Mouse (Mus musculus) testis, adult 2 months (tissue): Measurements from ENCODE around the gene Specc1.

Experiments
- CTCF ChIP-seq: fragments of 200-500 bp; IDR thresholded peaks from 2 replicates; pipeline ENCODE4 v1.5.1; 2012; ENCODE audit warnings: low read depth, mild to moderate bottlenecking, inconsistent platforms, low read length, moderate library complexity; ENCODE audit not compliant: control insufficient read depth, insufficient read depth, insufficient replicate concordance
- POLR2A ChIP-seq: fragments of 200-500 bp; IDR thresholded peaks from 2 replicates; pipeline ENCODE4 v1.6.1; 2012; ENCODE audit warnings: low read depth, mild to moderate bottlenecking, inconsistent platforms, low read length, moderate library complexity; ENCODE audit not compliant: control insufficient read depth

DNA sequence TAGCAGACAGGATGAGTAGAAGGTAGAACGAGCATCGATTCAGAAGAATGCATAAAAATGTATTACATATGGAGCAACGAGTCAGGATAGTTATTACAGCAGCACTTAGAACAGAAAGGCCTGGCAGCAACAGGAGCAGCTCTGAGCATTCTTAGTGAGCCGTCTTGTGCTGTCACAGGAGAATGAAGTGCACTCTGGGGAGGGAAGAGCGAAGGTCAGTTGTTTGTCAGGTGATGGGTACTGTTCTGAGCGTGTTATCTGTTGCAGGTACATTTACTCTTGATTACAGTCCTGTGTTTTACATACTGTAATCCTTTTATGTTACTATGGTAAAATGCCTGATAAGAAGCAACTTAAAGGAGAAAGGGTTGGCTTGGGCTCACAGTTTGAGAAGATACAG lies 224.2 kb downstream of the Specc1 start:
- TF ChIP-seq POLR2A (no peak), CTCF (no peak)
